In genomic region chr11:57176552-57176951, GRCm38 (mm10) we compare ENCODE assay signal across 12 mouse cellular contexts.
DNase-seq lines count a peak whose midpoint lies in the region; ATAC-seq and TF ChIP-seq lines count a peak whose summit lies in the region.
"Had no signal": no experiment of that assay in that cellular context is flagged by ENCODE, and none has a peak within 500 bp of the region (broad histone marks: within the 10 kb centered on the region; RNA-seq: fewer than 3 reads in every experiment).

No protein-coding gene starts in this region.

- H3K4me3 ChIP-seq in forebrain, postnatal 0 days (ENCODE audit: low read depth, low read length) = no peak overlapping the region
- no peak overlapping the region for H3K4me3 ChIP-seq in forebrain, embryonic 14.5 days (ENCODE audit: low read depth, low read length)
- no peak overlapping the region for H3K4me3 ChIP-seq in liver, embryonic 14.5 days (ENCODE audit: insufficient read depth in 1 of 2, low read depth in 2 of 2, low read length in 2 of 2)
- H3K4me3 ChIP-seq in liver, embryonic 11.5 days (ENCODE audit: low read depth, low read length) = no peak overlapping the region
- H3K4me3 ChIP-seq in limb, embryonic 10.5 days = no peak overlapping the region
- H3K4me3 ChIP-seq: liver, embryonic 12.5 days; midbrain, embryonic 12.5 days had no signal

- POLR2A ChIA-PET in Patski (lab: Charles Lee) = no interaction called here

- CTCF ChIA-PET in Patski (lab: Charles Lee) = interaction anchor here (1.6 kb wide), 1 partner anchor 11 kb away, joined by 6 read pairs; no protein-coding TSS in a partner anchor

- no peak overlapping the region for H3K9ac ChIP-seq in forebrain, postnatal 0 days
- H3K9ac ChIP-seq in forebrain, embryonic 14.5 days (ENCODE audit: low read length) = no peak overlapping the region
- no peak overlapping the region for H3K9ac ChIP-seq in liver, embryonic 14.5 days (replicated peaks)
- H3K9ac ChIP-seq in liver, embryonic 11.5 days (ENCODE audit: low read depth, low read length) = no peak overlapping the region
- H3K9ac ChIP-seq: liver, embryonic 12.5 days; midbrain, embryonic 12.5 days had no signal

- no peaks in the 10 kb centered on the region for H3K4me1 ChIP-seq in forebrain, postnatal 0 days (ENCODE audit: insufficient read depth)
- H3K4me1 ChIP-seq in forebrain, embryonic 14.5 days (ENCODE audit: control insufficient read depth, insufficient read depth, low read length) = no peaks in the 10 kb centered on the region
- H3K4me1 ChIP-seq in liver, embryonic 14.5 days (replicated peaks; ENCODE audit: control insufficient read depth in 2 of 2, insufficient read depth in 2 of 2, low read length in 1 of 2) = no peaks in the 10 kb centered on the region
- no peaks in the 10 kb centered on the region for H3K4me1 ChIP-seq in liver, embryonic 11.5 days (replicated peaks; ENCODE audit: control insufficient read depth, insufficient read depth, low read length)
- H3K4me1 ChIP-seq in limb, embryonic 10.5 days = peaks cover 9% of the 10 kb centered on the region; the same call in 1 of the 2 replicates
- H3K4me1 ChIP-seq: liver, embryonic 12.5 days; midbrain, embryonic 12.5 days had no signal

- no peak for ATAC-seq in forebrain, postnatal 0 days
- ATAC-seq in forebrain, embryonic 14.5 days = no peak
- ATAC-seq in liver, embryonic 14.5 days (ENCODE audit: insufficient read depth) = no peak
- ATAC-seq in liver, embryonic 11.5 days (replicated peaks; ENCODE audit: low FRiP score) = no peak
- no peak for ATAC-seq in Patski
- ATAC-seq: liver, embryonic 12.5 days had no signal

- no peaks in the 10 kb centered on the region for H3K27me3 ChIP-seq in forebrain, postnatal 0 days (ENCODE audit: insufficient read depth, low read length)
- no peaks in the 10 kb centered on the region for H3K27me3 ChIP-seq in forebrain, embryonic 14.5 days (replicated peaks; ENCODE audit: control insufficient read depth, insufficient read depth, low read length)
- H3K27me3 ChIP-seq in liver, embryonic 14.5 days (ENCODE audit: control insufficient read depth, insufficient read depth, low read length) = no peaks in the 10 kb centered on the region
- H3K27me3 ChIP-seq in liver, embryonic 11.5 days (replicated peaks; ENCODE audit: control insufficient read depth, insufficient read depth, low read length) = no peaks in the 10 kb centered on the region
- H3K27me3 ChIP-seq in Patski = peaks cover 5% of the 10 kb centered on the region
- H3K27me3 ChIP-seq in limb, embryonic 10.5 days (ENCODE audit: low read depth, poor library complexity, severe bottlenecking) = no peaks in the 10 kb centered on the region
- H3K27me3 ChIP-seq: liver, embryonic 12.5 days; midbrain, embryonic 12.5 days had no signal

- H3K36me3 ChIP-seq in forebrain, postnatal 0 days (ENCODE audit: insufficient read depth) = no peaks in the 10 kb centered on the region
- H3K36me3 ChIP-seq in forebrain, embryonic 14.5 days (ENCODE audit: control insufficient read depth, insufficient read depth, low read length) = no peaks in the 10 kb centered on the region
- no peaks in the 10 kb centered on the region for H3K36me3 ChIP-seq in liver, embryonic 14.5 days (replicated peaks; ENCODE audit: control insufficient read depth, insufficient read depth, low read depth)
- no peaks in the 10 kb centered on the region for H3K36me3 ChIP-seq in liver, embryonic 11.5 days (ENCODE audit: control insufficient read depth, insufficient read depth, low read length)
- no peaks in the 10 kb centered on the region for H3K36me3 ChIP-seq in limb, embryonic 10.5 days
- H3K36me3 ChIP-seq: liver, embryonic 12.5 days; midbrain, embryonic 12.5 days had no signal

- WGBS in forebrain, postnatal 0 days = 37% methylated on average over 3 of the region's 3 CpGs
- 36% methylated on average over 3 of the region's 3 CpGs for WGBS in forebrain, embryonic 14.5 days
- WGBS in liver, embryonic 14.5 days (ENCODE audit: insufficient replicate concordance) = 38% methylated on average over 3 of the region's 3 CpGs
- 40% methylated on average over 3 of the region's 3 CpGs for WGBS in liver, embryonic 11.5 days
- 28% methylated on average over 3 of the region's 3 CpGs for WGBS in limb, embryonic 10.5 days

- TF ChIP-seq EP300 in liver, embryonic 14.5 days (IDR thresholded peaks at IDR 0.05; ENCODE audit: low read depth) = no peak

- peak; percentile 44 for TF ChIP-seq CTCF in forebrain, postnatal 0 days (IDR thresholded peaks at IDR 0.05; ENCODE audit: low read depth)
- peak; percentile 35; the same call in 1 of the 2 replicates for TF ChIP-seq CTCF in liver, embryonic 14.5 days (IDR thresholded peaks at IDR 0.05; ENCODE audit: low read depth)
- TF ChIP-seq CTCF in Patski (IDR thresholded peaks at IDR 0.05) = peak; percentile 15

- no peak overlapping the region for H3K27ac ChIP-seq in forebrain, postnatal 0 days (ENCODE audit: low read depth, low read length)
- H3K27ac ChIP-seq in forebrain, embryonic 14.5 days (ENCODE audit: low read depth, low read length) = no peak overlapping the region
- H3K27ac ChIP-seq in liver, embryonic 14.5 days = no peak overlapping the region
- no peak overlapping the region for H3K27ac ChIP-seq in liver, embryonic 11.5 days (ENCODE audit: low read depth, low read length)
- H3K27ac ChIP-seq in limb, embryonic 10.5 days = no peak overlapping the region
- H3K27ac ChIP-seq: liver, embryonic 12.5 days; midbrain, embryonic 12.5 days had no signal

- DNase-seq in forebrain, postnatal 0 days = no peak
- no peak for DNase-seq in forebrain, embryonic 14.5 days (ENCODE audit: low spot score)
- DNase-seq in liver, embryonic 14.5 days (ENCODE audit: low read depth in 3 of 3, low spot score in 3 of 3) = no peak
- no peak for DNase-seq in liver, embryonic 11.5 days (ENCODE audit: low spot score)
- DNase-seq in Patski (ENCODE audit: low read depth, low spot score) (no peak), adipocyte (ENCODE audit: low spot score) (no peak)
- peak; percentile 51 for DNase-seq in limb, embryonic 10.5 days (ENCODE audit: low spot score)
- DNase-seq in urinary bladder, postnatal 36 days (ENCODE audit: low spot score in 2 of 2) = no peak
- DNase-seq: gastrocnemius, postnatal 10 days; heart, postnatal 10 days had no signal

- no peaks in the 10 kb centered on the region for H3K9me3 ChIP-seq in forebrain, postnatal 0 days (ENCODE audit: low read length)
- H3K9me3 ChIP-seq in forebrain, embryonic 14.5 days (replicated peaks; ENCODE audit: control insufficient read depth, low read length) = no peaks in the 10 kb centered on the region
- no peaks in the 10 kb centered on the region for H3K9me3 ChIP-seq in liver, embryonic 14.5 days (ENCODE audit: control insufficient read depth, low read length)
- no peaks in the 10 kb centered on the region for H3K9me3 ChIP-seq in liver, embryonic 11.5 days (ENCODE audit: control insufficient read depth, low read length)
- no peaks in the 10 kb centered on the region for H3K9me3 ChIP-seq in limb, embryonic 10.5 days (replicated peaks)
- H3K9me3 ChIP-seq: liver, embryonic 12.5 days; midbrain, embryonic 12.5 days had no signal

- H3K4me2 ChIP-seq in forebrain, postnatal 0 days (ENCODE audit: low read depth) = no peak overlapping the region
- H3K4me2 ChIP-seq in forebrain, embryonic 14.5 days (ENCODE audit: low read length) = no peak overlapping the region
- H3K4me2 ChIP-seq in liver, embryonic 14.5 days (ENCODE audit: low read depth) = no peak overlapping the region
- H3K4me2 ChIP-seq in liver, embryonic 11.5 days = no peak overlapping the region
- H3K4me2 ChIP-seq: liver, embryonic 12.5 days; midbrain, embryonic 12.5 days had no signal

- in situ Hi-C loops in Patski (cut with MboI; ENCODE audit: low pct_unique_long_range_greater_than_20kb) = no loop called here
